Mouse (Mus musculus) gastrocnemius, postnatal 4 days (tissue): ENCODE data around the gene Gm10964. TPM values are rescaled to one million over a fixed set of nuclear protein-coding genes. Genes with fewer than 3 reads are reported as not detected.
A peak's percentile ranks its signal among the peaks of the same experiment; 100 is the strongest.

Source experiments
- DNase-seq, 2 experiments: peaks; one replicate each; pipeline ENCODE4 v3.0.0; 2021 to 2022; ENCODE audit warnings: low spot score in 2 of 2, mixed read lengths in 2 of 2
- long read RNA-seq, 2 experiments: library from polyadenylated mRNA; stranded (forward); transcript quantifications; one replicate each; pipeline ENCODE4 v2.0.0; 2021
- total RNA-seq, 2 experiments: library from RNA; stranded (reverse); gene quantifications; 2 replicates each; pipeline ENCODE4 v1.2.3; 2021

Gene Gm10964
- not detected for total RNA-seq
- long read RNA-seq, experiment 1, partial matches to known transcripts: 0 of 5 reads
- long read RNA-seq, experiment 1, other reads (novel, unspliced or antisense): 5 of 5 reads
- long read RNA-seq, experiment 2: 0 reads

- DNase-seq: no peak
These were observed at the start of gene Gm10964 for GRCm38 (mm10) chr3:103739329-103739728. Gene Gm10964 (plus strand): TSS chr3:103739366.

GRCm38 (mm10) chr3:103690506-103690905 is 48.7 kb upstream of the Gm10964 start:
- no peak for DNase-seq

GRCm38 (mm10) chr3:103695556-103695955 is 43.6 kb upstream of the Gm10964 start:
- DNase-seq: no peak

GRCm38 (mm10) chr3:103696388-103696925 is 42.7 kb upstream of the Gm10964 start:
- no peak for DNase-seq

- no peak for DNase-seq
These were observed 34.5 kb upstream of the Gm10964 start for GRCm38 (mm10) chr3:103704661-103705060.

- no peak for DNase-seq
These were observed 33.7 kb upstream of the Gm10964 start for GRCm38 (mm10) chr3:103705426-103705825.

- no peak for DNase-seq
These were observed 29.6 kb upstream of the Gm10964 start for GRCm38 (mm10) chr3:103709470-103710040.

GRCm38 (mm10) chr3:103712196-103712595 is 27.0 kb upstream of the Gm10964 start:
- DNase-seq: no peak

- DNase-seq: no peak
These were observed 24.8 kb upstream of the Gm10964 start for GRCm38 (mm10) chr3:103714236-103714875.

- DNase-seq: no peak
These were observed 24.2 kb upstream of the Gm10964 start for GRCm38 (mm10) chr3:103714942-103715341.

GRCm38 (mm10) chr3:103715762-103716693 is 23.1 kb upstream of the Gm10964 start:
- DNase-seq: peak; percentile 43 to 69

GRCm38 (mm10) chr3:103716774-103717760 is 22.1 kb upstream of the Gm10964 start:
- DNase-seq: peak in 1 of 2 experiments; percentile 29

- DNase-seq: peak in 1 of 2 experiments; percentile 7
These were observed 20.4 kb upstream of the Gm10964 start for GRCm38 (mm10) chr3:103718728-103719127.

- no peak for DNase-seq
These were observed 15.0 kb upstream of the Gm10964 start for GRCm38 (mm10) chr3:103724137-103724536.

GRCm38 (mm10) chr3:103726642-103727041 is 12.5 kb upstream of the Gm10964 start:
- DNase-seq: no peak

- no peak for DNase-seq
These were observed 11.3 kb upstream of the Gm10964 start for GRCm38 (mm10) chr3:103727813-103728326.

GRCm38 (mm10) chr3:103729850-103730249 is 9.3 kb upstream of the Gm10964 start:
- no peak for DNase-seq

- DNase-seq: no peak
These were observed 7.0 kb upstream of the Gm10964 start for GRCm38 (mm10) chr3:103732116-103732515.

- DNase-seq: no peak
These were observed 6.0 kb upstream of the Gm10964 start for GRCm38 (mm10) chr3:103733176-103733575.
